Mouse (Mus musculus): ENCODE measurements around the gene Sh2d3c. TPM values are rescaled to one million over a fixed set of nuclear protein-coding genes. Genes with fewer than 3 reads are reported as not detected.
A peak's percentile ranks its signal among the peaks of the same experiment; 100 is the strongest.

Sh2d3c gene
- total and polyA plus RNA-seq, 2 experiments from 2014 or later, result 46.2 to 54.4 TPM

DNA sequence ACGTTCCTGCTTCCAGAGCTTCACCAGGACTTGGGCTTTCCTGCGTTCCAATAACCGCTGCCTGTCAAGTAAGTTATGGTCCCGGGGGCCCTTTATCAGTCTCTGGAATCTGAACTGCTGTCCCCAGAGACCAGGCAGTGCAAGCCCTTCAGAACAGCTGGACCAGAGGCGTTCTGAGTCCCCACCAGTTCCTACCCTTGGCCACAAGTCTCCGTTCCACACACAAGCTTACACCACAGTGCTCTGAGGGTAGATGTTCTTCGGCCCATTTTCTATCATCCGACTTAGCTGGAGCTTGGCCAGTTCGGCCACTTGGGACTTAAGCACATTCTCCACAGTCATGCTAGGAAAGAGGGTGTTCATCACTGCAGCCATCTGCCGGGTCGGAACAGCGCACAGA is 46.4 kb downstream of the Sh2d3c start:
- Histone ChIP-seq H3K9ac (replicated peaks; ENCODE audit: low read length, poor library complexity, severe bottlenecking) (no peak overlapping the region), H3K9me3 (ENCODE audit: low read length) (no peaks in the 10 kb centered on the region), H3K36me3 (ENCODE audit: insufficient read depth, low read length) (peaks cover 10% of the 10 kb centered on the region), H3K4me3 (ENCODE audit: low read depth, low read length) (no peak overlapping the region), H3K27me3 (ENCODE audit: insufficient read depth, low read length) (no peaks in the 10 kb centered on the region), H3K27ac (ENCODE audit: low read depth, low read length) (no peak overlapping the region), H3K4me1 (ENCODE audit: insufficient read depth, low read length) (no peaks in the 10 kb centered on the region), H3K4me2 (ENCODE audit: low read depth, low read length, poor library complexity, severe bottlenecking) (no peak overlapping the region)
- 63% methylated on average over 12 of the region's 12 CpGs for WGBS
- TF ChIP-seq CTCF (IDR thresholded peaks at IDR 0.05), result no peak
- DNase-seq (ENCODE audit: low spot score), result no peak
- no peak for ATAC-seq (ENCODE audit: low FRiP score)

DNA sequence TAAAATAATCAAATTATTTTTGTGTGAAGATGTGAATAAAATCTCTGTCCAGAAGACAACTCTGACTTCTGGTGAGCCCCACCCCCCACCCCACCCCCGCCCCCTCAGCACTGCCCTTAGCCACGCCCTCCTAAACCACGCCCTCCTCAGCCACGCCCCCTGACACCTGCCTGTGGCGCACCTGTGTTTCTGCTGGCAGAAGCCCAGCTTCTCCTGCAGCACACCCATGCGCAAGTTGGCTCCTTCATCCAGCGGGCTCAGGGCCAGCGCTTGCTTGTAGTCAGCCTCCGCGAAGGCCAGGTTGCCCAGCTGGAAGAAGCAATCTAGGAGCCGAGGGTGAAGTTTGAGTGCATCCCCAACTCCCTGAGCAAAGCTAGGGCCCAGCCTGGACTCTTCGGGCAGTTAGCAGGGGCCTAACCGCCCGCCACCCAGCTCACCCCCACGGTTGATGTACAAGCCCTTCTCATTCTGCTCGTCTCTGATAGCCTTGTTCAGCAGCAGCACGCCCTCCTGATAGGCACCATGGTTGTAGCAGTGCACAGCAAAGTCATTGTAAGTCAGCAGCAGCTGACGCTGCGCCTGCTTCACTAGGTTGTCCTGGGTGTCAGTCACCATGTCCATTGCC is 47.9 kb downstream of the Sh2d3c start:
- no peak overlapping the region for H3K9ac ChIP-seq (replicated peaks; ENCODE audit: low read length, poor library complexity, severe bottlenecking)
- no peaks in the 10 kb centered on the region for H3K4me1 ChIP-seq (ENCODE audit: insufficient read depth, low read length)
- ATAC-seq (ENCODE audit: low FRiP score) (no peak), DNase-seq (ENCODE audit: low spot score) (no peak)
- no peak overlapping the region for H3K4me3 ChIP-seq (ENCODE audit: low read depth, low read length)
- 53% methylated on average over 19 of the region's 19 CpGs for WGBS
- no peak for TF ChIP-seq CTCF (IDR thresholded peaks at IDR 0.05)
- H3K27ac ChIP-seq (ENCODE audit: low read depth, low read length), result no peak overlapping the region
- no peaks in the 10 kb centered on the region for H3K36me3 ChIP-seq (ENCODE audit: insufficient read depth, low read length)
- H3K9me3 ChIP-seq (ENCODE audit: low read length), result no peaks in the 10 kb centered on the region
- no peaks in the 10 kb centered on the region for H3K27me3 ChIP-seq (ENCODE audit: insufficient read depth, low read length)
- no peak overlapping the region for H3K4me2 ChIP-seq (ENCODE audit: low read depth, low read length, poor library complexity, severe bottlenecking)

DNA sequence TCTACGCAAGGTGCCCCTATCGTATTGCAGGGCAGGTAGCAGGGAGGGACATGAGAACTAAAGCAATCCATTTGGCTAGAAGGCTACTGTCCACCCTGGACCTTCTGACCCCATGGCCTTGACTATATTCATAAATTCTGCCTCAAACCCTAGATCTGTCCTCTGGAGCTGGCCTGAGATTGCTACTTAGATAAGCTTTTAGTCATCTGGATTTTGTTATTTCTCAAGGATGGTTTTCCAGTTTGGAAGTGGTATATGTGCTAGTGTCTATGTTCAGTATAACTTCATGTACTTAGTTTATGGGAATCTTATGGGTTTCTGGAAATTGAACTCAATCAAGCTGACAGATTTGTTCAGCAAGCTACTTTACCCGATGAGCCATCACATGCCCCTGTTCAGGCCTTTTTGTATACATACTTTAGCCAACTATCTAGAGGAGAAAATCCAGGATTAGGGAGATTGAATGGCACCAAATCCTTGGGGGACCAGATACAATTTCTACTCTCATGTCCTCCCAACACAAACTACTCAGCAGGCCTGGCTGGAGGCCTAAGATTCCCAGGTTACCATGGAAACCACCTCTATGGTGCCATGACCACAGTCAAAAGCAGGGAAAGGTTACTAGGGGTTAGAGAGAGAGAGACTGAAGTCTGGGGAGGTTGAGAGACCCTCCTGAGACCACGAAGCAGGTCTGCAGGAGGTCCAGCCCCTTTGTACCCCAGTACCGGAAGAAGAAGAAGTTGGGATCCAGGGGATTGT is 48.7 kb downstream of the Sh2d3c start:
- WGBS, result 45% methylated on average over 5 of the region's 5 CpGs
- H3K27me3 ChIP-seq (ENCODE audit: insufficient read depth, low read length), result no peaks in the 10 kb centered on the region
- no peak overlapping the region for H3K9ac ChIP-seq (replicated peaks; ENCODE audit: low read length, poor library complexity, severe bottlenecking)
- H3K9me3 ChIP-seq (ENCODE audit: low read length), result no peaks in the 10 kb centered on the region
- H3K36me3 ChIP-seq (ENCODE audit: insufficient read depth, low read length), result no peaks in the 10 kb centered on the region
- no peak overlapping the region for H3K4me2 ChIP-seq (ENCODE audit: low read depth, low read length, poor library complexity, severe bottlenecking)
- H3K4me3 ChIP-seq (ENCODE audit: low read depth, low read length), result no peak overlapping the region
- TF ChIP-seq CTCF (IDR thresholded peaks at IDR 0.05), result no peak
- DNase-seq (ENCODE audit: low spot score), result peak; percentile 55
- no peak overlapping the region for H3K27ac ChIP-seq (ENCODE audit: low read depth, low read length)
- no peaks in the 10 kb centered on the region for H3K4me1 ChIP-seq (ENCODE audit: insufficient read depth, low read length)
- ATAC-seq (ENCODE audit: low FRiP score), result no peak

DNA sequence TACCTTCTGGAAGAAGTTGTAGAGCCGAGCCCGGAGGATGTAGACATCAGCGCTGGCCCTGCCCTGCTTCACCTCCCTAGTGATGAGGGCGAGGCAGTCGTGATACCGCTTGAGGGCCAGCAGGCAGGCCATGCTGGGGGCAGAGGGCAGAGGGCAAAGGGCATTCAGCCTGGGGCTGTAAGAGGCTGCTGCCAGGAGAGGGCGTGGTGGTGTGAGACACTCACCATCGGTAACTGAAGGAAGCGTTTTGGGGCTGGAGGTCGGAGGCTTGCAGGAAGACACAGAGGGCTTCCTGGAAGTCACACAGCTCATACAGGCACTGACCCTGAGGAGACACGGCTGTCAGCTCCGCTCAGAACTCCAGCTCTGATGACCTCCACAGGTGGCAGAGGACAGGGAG is 51.0 kb downstream of the Sh2d3c start:
- Histone ChIP-seq H3K4me1 (ENCODE audit: insufficient read depth, low read length) (peaks cover 11% of the 10 kb centered on the region), H3K27ac (ENCODE audit: low read depth, low read length) (no peak overlapping the region), H3K9me3 (ENCODE audit: low read length) (no peaks in the 10 kb centered on the region), H3K4me3 (ENCODE audit: low read depth, low read length) (no peak overlapping the region), H3K9ac (replicated peaks; ENCODE audit: low read length, poor library complexity, severe bottlenecking) (no peak overlapping the region), H3K27me3 (ENCODE audit: insufficient read depth, low read length) (no peaks in the 10 kb centered on the region), H3K36me3 (ENCODE audit: insufficient read depth, low read length) (no peaks in the 10 kb centered on the region), H3K4me2 (ENCODE audit: low read depth, low read length, poor library complexity, severe bottlenecking) (no peak overlapping the region)
- DNase-seq (ENCODE audit: low spot score) (no peak), ATAC-seq (ENCODE audit: low FRiP score) (no peak)
- 35% methylated on average over 12 of the region's 12 CpGs for WGBS
- no peak for TF ChIP-seq CTCF (IDR thresholded peaks at IDR 0.05)

DNA sequence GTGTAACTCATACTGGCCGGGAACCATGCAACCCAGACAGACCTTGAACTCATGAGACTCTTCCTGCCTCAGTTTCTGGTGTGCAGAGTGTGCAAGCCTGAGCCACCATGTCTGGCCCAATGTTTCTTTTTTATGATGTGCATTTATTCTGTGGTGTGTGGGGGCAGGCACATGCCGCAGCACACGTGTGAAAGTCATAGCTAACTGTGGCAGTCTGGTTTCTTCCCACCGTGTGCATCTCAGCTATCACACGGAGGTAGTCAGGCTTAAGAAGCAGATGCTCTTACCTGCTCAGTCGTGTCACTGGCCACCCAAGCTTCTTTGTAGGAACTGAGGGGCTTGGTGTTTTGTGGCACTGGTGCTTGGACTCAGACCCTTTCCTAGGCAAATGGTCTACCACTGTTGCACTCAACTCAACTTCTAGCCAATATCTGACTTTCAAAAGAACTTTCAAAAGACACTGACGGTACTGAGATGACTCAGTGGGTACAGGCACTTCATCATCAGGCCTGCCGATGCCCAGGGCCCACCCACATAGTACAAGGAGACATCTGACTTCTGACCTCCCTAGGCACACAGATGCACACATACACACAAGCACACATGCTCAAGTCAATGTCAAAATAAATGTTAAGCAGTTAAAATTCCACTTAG is 51.9 kb downstream of the Sh2d3c start:
- DNase-seq (ENCODE audit: low spot score) (no peak), ATAC-seq (ENCODE audit: low FRiP score) (no peak)
- no peak for TF ChIP-seq CTCF (IDR thresholded peaks at IDR 0.05)
- Histone ChIP-seq H3K27me3 (ENCODE audit: insufficient read depth, low read length) (no peaks in the 10 kb centered on the region), H3K9me3 (ENCODE audit: low read length) (no peaks in the 10 kb centered on the region), H3K9ac (replicated peaks; ENCODE audit: low read length, poor library complexity, severe bottlenecking) (no peak overlapping the region), H3K4me2 (ENCODE audit: low read depth, low read length, poor library complexity, severe bottlenecking) (no peak overlapping the region), H3K36me3 (ENCODE audit: insufficient read depth, low read length) (no peaks in the 10 kb centered on the region), H3K4me3 (ENCODE audit: low read depth, low read length) (no peak overlapping the region), H3K27ac (ENCODE audit: low read depth, low read length) (no peak overlapping the region), H3K4me1 (ENCODE audit: insufficient read depth, low read length) (peaks cover 11% of the 10 kb centered on the region)
- WGBS, result 88% methylated on average over 8 of the region's 8 CpGs
